Mouse (Mus musculus): Measurements from ENCODE around the gene Cpa5. TPM values are rescaled to one million over a fixed set of nuclear protein-coding genes. Genes with fewer than 3 reads are reported as not detected.

Cpa5 gene
- polyA plus RNA-seq, 1 experiment from 2014 or later: 0.74 TPM

GRCm38 (mm10) chr6:30657279-30657678 lies 46.5 kb downstream of the Cpa5 start:
- ATAC-seq (ENCODE audit: insufficient number of reproducible peaks, insufficient read depth, low FRiP score, low read depth): no peak

GRCm38 (mm10) chr6:30658619-30659018 lies 47.8 kb downstream of the Cpa5 start:
- Histone ChIP-seq H3K9me3 (ENCODE audit: control insufficient read depth, low read length) (no peaks in the 10 kb centered on the region), H3K9ac (ENCODE audit: low read length) (no peak overlapping the region), H3K4me3 (ENCODE audit: control insufficient read depth in 1 of 2, insufficient read depth in 1 of 2, low read depth in 1 of 2, low read length in 2 of 2) (no peak overlapping the region), H3K27me3 (ENCODE audit: control insufficient read depth, insufficient read depth, low read length) (no peaks in the 10 kb centered on the region), H3K4me1 (ENCODE audit: control insufficient read depth in 2 of 2, insufficient read depth in 2 of 2, low read length in 2 of 2) (peaks cover 3 to 7% of the 10 kb centered on the region in 2 experiments), H3K27ac (replicated peaks in 1 of 2; ENCODE audit: control insufficient read depth in 1 of 2, insufficient read depth in 1 of 2, low read depth in 2 of 2, low read length in 2 of 2) (no peak overlapping the region), H3K4me2 (ENCODE audit: low read length) (no peak overlapping the region), H3K36me3 (ENCODE audit: control insufficient read depth, insufficient read depth, low read length) (0 out of 2 replicates have a peak, but pooled peaks cover 3% of the 10 kb centered on the region)
- no peak for ATAC-seq (ENCODE audit: insufficient number of reproducible peaks, insufficient read depth, low FRiP score, low read depth)
- 60% methylated on average over 9 of the region's 9 CpGs for WGBS

More at GRCm38 (mm10) chr6:30657279-30657678, 46.5 kb downstream of the Cpa5 start:
- H3K4me1 ChIP-seq (ENCODE audit: control insufficient read depth in 2 of 2, insufficient read depth in 2 of 2, low read length in 2 of 2): peaks cover 3 to 7% of the 10 kb centered on the region in 2 experiments
- H3K9ac ChIP-seq (ENCODE audit: low read length): no peak overlapping the region
- no peak overlapping the region for H3K4me3 ChIP-seq (ENCODE audit: control insufficient read depth in 1 of 2, insufficient read depth in 1 of 2, low read depth in 1 of 2, low read length in 2 of 2)
- H3K9me3 ChIP-seq (ENCODE audit: control insufficient read depth, low read length): no peaks in the 10 kb centered on the region
- H3K27me3 ChIP-seq (ENCODE audit: control insufficient read depth, insufficient read depth, low read length): no peaks in the 10 kb centered on the region
- WGBS: 91% methylated on average over 12 of the region's 12 CpGs
- H3K36me3 ChIP-seq (ENCODE audit: control insufficient read depth, insufficient read depth, low read length): 0 out of 2 replicates have a peak, but pooled peaks cover 3% of the 10 kb centered on the region
- no peak overlapping the region for H3K4me2 ChIP-seq (ENCODE audit: low read length)
- H3K27ac ChIP-seq (replicated peaks in 1 of 2; ENCODE audit: control insufficient read depth in 1 of 2, insufficient read depth in 1 of 2, low read depth in 2 of 2, low read length in 2 of 2): no peak overlapping the region

- Histone ChIP-seq H3K4me3 (ENCODE audit: control insufficient read depth in 1 of 2, insufficient read depth in 1 of 2, low read depth in 1 of 2, low read length in 2 of 2) (no peak overlapping the region), H3K4me1 (ENCODE audit: control insufficient read depth in 2 of 2, insufficient read depth in 2 of 2, low read length in 2 of 2) (peaks cover 10 to 13% of the 10 kb centered on the region in 2 experiments)
- 21% methylated on average over 6 of the region's 6 CpGs for WGBS
These were observed 54.0 kb downstream of the Cpa5 start for GRCm38 (mm10) chr6:30664776-30665175.

DNA sequence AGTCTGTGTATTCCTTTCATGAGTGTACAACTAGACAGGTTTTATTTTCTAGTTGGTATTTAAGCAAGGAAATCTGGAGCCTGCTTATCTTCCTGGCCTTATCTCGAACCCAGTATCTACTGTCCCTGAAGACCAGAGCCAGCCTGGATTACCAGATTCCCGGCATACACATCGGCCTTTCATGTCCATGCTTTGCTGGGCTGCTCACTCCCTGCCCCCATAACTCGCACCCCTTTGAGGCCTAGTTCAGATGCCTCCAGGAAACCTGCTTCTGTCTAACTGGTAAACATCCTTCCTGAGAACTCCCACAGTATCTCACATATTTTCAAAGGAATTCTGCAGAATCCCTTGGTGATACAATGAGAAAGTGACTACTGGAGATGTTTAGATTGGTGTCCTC lies 54.5 kb downstream of the Cpa5 start:
- WGBS: 7% methylated on average over 4 of the region's 4 CpGs
- peaks cover 10 to 13% of the 10 kb centered on the region in 2 experiments for H3K4me1 ChIP-seq (ENCODE audit: control insufficient read depth in 2 of 2, insufficient read depth in 2 of 2, low read length in 2 of 2)
- H3K4me3 ChIP-seq (ENCODE audit: control insufficient read depth in 1 of 2, insufficient read depth in 1 of 2, low read depth in 1 of 2, low read length in 2 of 2): no peak overlapping the region
- no peak overlapping the region for H3K4me2 ChIP-seq (ENCODE audit: low read length)
- H3K27ac ChIP-seq (replicated peaks in 1 of 2; ENCODE audit: control insufficient read depth in 1 of 2, insufficient read depth in 1 of 2, low read depth in 2 of 2, low read length in 2 of 2): peak overlapping the region; percentile 49 to 64; a peak in 2 of 4 replicates
- no peaks in the 10 kb centered on the region for H3K36me3 ChIP-seq (ENCODE audit: control insufficient read depth, insufficient read depth, low read length)
- ATAC-seq (ENCODE audit: insufficient number of reproducible peaks, insufficient read depth, low FRiP score, low read depth): no peak
- H3K9ac ChIP-seq (ENCODE audit: low read length): no peak overlapping the region
- no peaks in the 10 kb centered on the region for H3K27me3 ChIP-seq (ENCODE audit: control insufficient read depth, insufficient read depth, low read length)
- no peaks in the 10 kb centered on the region for H3K9me3 ChIP-seq (ENCODE audit: control insufficient read depth, low read length)

More at GRCm38 (mm10) chr6:30664776-30665175, 54.0 kb downstream of the Cpa5 start:
- Histone ChIP-seq H3K9ac (ENCODE audit: low read length) (no peak overlapping the region), H3K9me3 (ENCODE audit: control insufficient read depth, low read length) (no peaks in the 10 kb centered on the region), H3K27me3 (ENCODE audit: control insufficient read depth, insufficient read depth, low read length) (no peaks in the 10 kb centered on the region), H3K27ac (replicated peaks in 1 of 2; ENCODE audit: control insufficient read depth in 1 of 2, insufficient read depth in 1 of 2, low read depth in 2 of 2, low read length in 2 of 2) (peak overlapping the region; percentile 49 to 64; a peak in 2 of 4 replicates), H3K36me3 (ENCODE audit: control insufficient read depth, insufficient read depth, low read length) (no peaks in the 10 kb centered on the region), H3K4me2 (ENCODE audit: low read length) (no peak overlapping the region)
- ATAC-seq (ENCODE audit: insufficient number of reproducible peaks, insufficient read depth, low FRiP score, low read depth): no peak

DNA sequence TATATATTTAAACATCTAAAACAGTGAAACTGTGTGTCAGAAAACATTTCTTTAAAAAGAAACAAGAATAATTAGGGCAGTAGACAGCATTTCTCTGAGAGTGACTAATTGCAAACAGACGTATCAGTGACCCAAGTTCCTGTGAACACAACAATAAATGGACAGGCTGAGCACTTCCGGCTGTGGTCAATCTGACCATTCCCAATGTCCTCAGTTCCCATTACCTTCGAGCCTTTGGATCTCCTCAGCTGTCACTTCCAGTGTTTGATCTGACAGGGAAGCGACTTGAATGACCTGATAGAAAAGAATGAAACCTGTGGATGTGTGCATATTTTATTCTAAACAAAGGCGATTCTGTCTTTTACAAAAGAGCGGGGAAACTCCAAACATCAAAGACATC lies 55.2 kb downstream of the Cpa5 start:
- no peak for ATAC-seq (ENCODE audit: insufficient number of reproducible peaks, insufficient read depth, low FRiP score, low read depth)
- Histone ChIP-seq H3K4me1 (ENCODE audit: control insufficient read depth in 2 of 2, insufficient read depth in 2 of 2, low read length in 2 of 2) (peaks cover 8 to 13% of the 10 kb centered on the region in 2 experiments), H3K27ac (replicated peaks in 1 of 2; ENCODE audit: control insufficient read depth in 1 of 2, insufficient read depth in 1 of 2, low read depth in 2 of 2, low read length in 2 of 2) (0 out of 4 replicates have a peak overlapping the region, but pooled peaks of 1 of the 2 experiments have one; percentile 64)

GRCm38 (mm10) chr6:30667585-30667984 lies 56.8 kb downstream of the Cpa5 start:
- no peak overlapping the region for H3K4me2 ChIP-seq (ENCODE audit: low read length)
- H3K27me3 ChIP-seq (ENCODE audit: control insufficient read depth, insufficient read depth, low read length): no peaks in the 10 kb centered on the region
- H3K9ac ChIP-seq (ENCODE audit: low read length): no peak overlapping the region
- H3K36me3 ChIP-seq (ENCODE audit: control insufficient read depth, insufficient read depth, low read length): no peaks in the 10 kb centered on the region
- H3K27ac ChIP-seq (replicated peaks in 1 of 2; ENCODE audit: control insufficient read depth in 1 of 2, insufficient read depth in 1 of 2, low read depth in 2 of 2, low read length in 2 of 2): no peak overlapping the region
- no peaks in the 10 kb centered on the region for H3K9me3 ChIP-seq (ENCODE audit: control insufficient read depth, low read length)
- ATAC-seq (ENCODE audit: insufficient number of reproducible peaks, insufficient read depth, low FRiP score, low read depth): no peak
- peaks cover 8 to 19% of the 10 kb centered on the region in 2 experiments for H3K4me1 ChIP-seq (ENCODE audit: control insufficient read depth in 2 of 2, insufficient read depth in 2 of 2, low read length in 2 of 2)
- H3K4me3 ChIP-seq (ENCODE audit: control insufficient read depth in 1 of 2, insufficient read depth in 1 of 2, low read depth in 1 of 2, low read length in 2 of 2): no peak overlapping the region
- 78% methylated on average over 5 of the region's 5 CpGs for WGBS

More for the DNA sequence above, 55.2 kb downstream of the Cpa5 start:
- WGBS: 65% methylated on average over 6 of the region's 6 CpGs
- no peaks in the 10 kb centered on the region for H3K36me3 ChIP-seq (ENCODE audit: control insufficient read depth, insufficient read depth, low read length)
- H3K4me2 ChIP-seq (ENCODE audit: low read length): no peak overlapping the region
- no peak overlapping the region for H3K4me3 ChIP-seq (ENCODE audit: control insufficient read depth in 1 of 2, insufficient read depth in 1 of 2, low read depth in 1 of 2, low read length in 2 of 2)
- no peak overlapping the region for H3K9ac ChIP-seq (ENCODE audit: low read length)
- no peaks in the 10 kb centered on the region for H3K9me3 ChIP-seq (ENCODE audit: control insufficient read depth, low read length)
- H3K27me3 ChIP-seq (ENCODE audit: control insufficient read depth, insufficient read depth, low read length): no peaks in the 10 kb centered on the region

GRCm38 (mm10) chr6:30671696-30672095 lies 60.9 kb downstream of the Cpa5 start:
- peaks cover 13 to 38% of the 10 kb centered on the region in 2 experiments for H3K4me1 ChIP-seq (ENCODE audit: control insufficient read depth in 2 of 2, insufficient read depth in 2 of 2, low read length in 2 of 2)
- no peaks in the 10 kb centered on the region for H3K9me3 ChIP-seq (ENCODE audit: control insufficient read depth, low read length)

More at GRCm38 (mm10) chr6:30671696-30672095, 60.9 kb downstream of the Cpa5 start:
- H3K27me3 ChIP-seq (ENCODE audit: control insufficient read depth, insufficient read depth, low read length): no peaks in the 10 kb centered on the region
- no peak for ATAC-seq (ENCODE audit: insufficient number of reproducible peaks, insufficient read depth, low FRiP score, low read depth)
- no peak overlapping the region for H3K4me2 ChIP-seq (ENCODE audit: low read length)
- H3K4me3 ChIP-seq (ENCODE audit: control insufficient read depth in 1 of 2, insufficient read depth in 1 of 2, low read depth in 1 of 2, low read length in 2 of 2): no peak overlapping the region
- no peaks in the 10 kb centered on the region for H3K36me3 ChIP-seq (ENCODE audit: control insufficient read depth, insufficient read depth, low read length)
- no peak overlapping the region for H3K27ac ChIP-seq (replicated peaks in 1 of 2; ENCODE audit: control insufficient read depth in 1 of 2, insufficient read depth in 1 of 2, low read depth in 2 of 2, low read length in 2 of 2)
- 81% methylated on average over 5 of the region's 5 CpGs for WGBS
- no peak overlapping the region for H3K9ac ChIP-seq (ENCODE audit: low read length)
